9 mouse cellular contexts compared by ENCODE assay signal in genomic region chr5:124161831-124162230, GRCm38 (mm10). TPM values are rescaled to one million over a fixed set of nuclear protein-coding genes. Genes with fewer than 3 reads are reported as not detected.
DNase-seq lines count a peak whose midpoint lies in the region; ATAC-seq and TF ChIP-seq lines count a peak whose summit lies in the region.
"Had no signal": no experiment of that assay in that cellular context is flagged by ENCODE, and none has a peak within 500 bp of the region (broad histone marks: within the 10 kb centered on the region; RNA-seq: fewer than 3 reads in every experiment).

No protein-coding gene starts in this region.

- DNase-seq in cerebellum, postnatal 14 days = peak; percentile 43 to 48
- DNase-seq in cerebellum, postnatal 36 days = no peak
- DNase-seq in lung, embryonic 14.5 days = peak; percentile 47
- DNase-seq in lung, postnatal 14 days = no peak
- DNase-seq in heart, postnatal 10 days = peak; percentile 44 to 63
- DNase-seq in urinary bladder, adult 2 months (ENCODE audit: low spot score) = no peak

- peak; percentile 45; the same call in 1 of the 2 replicates for ATAC-seq in lung, embryonic 14.5 days (ENCODE audit: insufficient read depth)
- ATAC-seq in neural tube, embryonic 13.5 days (ENCODE audit: low read depth) = peak; percentile 34; the same call in 1 of the 2 replicates
- no peak for ATAC-seq in intestine, embryonic 16.5 days
- ATAC-seq: Patski had no signal

- no peak overlapping the region for H3K4me2 ChIP-seq in lung, embryonic 14.5 days
- no peak overlapping the region for H3K4me2 ChIP-seq in neural tube, embryonic 13.5 days
- H3K4me2 ChIP-seq in intestine, embryonic 16.5 days (ENCODE audit: low read depth, low read length) = no peak overlapping the region

- H3K27ac ChIP-seq in lung, embryonic 14.5 days (ENCODE audit: low read depth) = no peak overlapping the region
- H3K27ac ChIP-seq in neural tube, embryonic 13.5 days (replicated peaks) = peak overlapping the region; percentile 55
- no peak overlapping the region for H3K27ac ChIP-seq in intestine, embryonic 16.5 days (ENCODE audit: low read length)

- H3K27me3 ChIP-seq in lung, embryonic 14.5 days (ENCODE audit: insufficient read depth, low read length) = no peaks in the 10 kb centered on the region
- H3K27me3 ChIP-seq in neural tube, embryonic 13.5 days = no peaks in the 10 kb centered on the region
- no peaks in the 10 kb centered on the region for H3K27me3 ChIP-seq in intestine, embryonic 16.5 days (replicated peaks; ENCODE audit: control insufficient read depth, insufficient read depth, low read length)
- H3K27me3 ChIP-seq: Patski had no signal

- intact Hi-C loops in heart, postnatal 10 days (cut with DNase I) = loop anchor here (1.0 to 2.0 kb wide), 3 partner anchors 87 to 122 kb away; partner anchors contain the start of gene Pitpnm2

- H3K36me3 ChIP-seq in lung, embryonic 14.5 days (ENCODE audit: insufficient read depth) = no peaks in the 10 kb centered on the region
- H3K36me3 ChIP-seq in neural tube, embryonic 13.5 days = no peaks in the 10 kb centered on the region
- H3K36me3 ChIP-seq in intestine, embryonic 16.5 days (ENCODE audit: control insufficient read depth, insufficient read depth, low read length) = no peaks in the 10 kb centered on the region

- no peak overlapping the region for H3K9ac ChIP-seq in lung, embryonic 14.5 days
- no peak overlapping the region; the same call in 1 of the 2 replicates for H3K9ac ChIP-seq in neural tube, embryonic 13.5 days
- no peak overlapping the region for H3K9ac ChIP-seq in intestine, embryonic 16.5 days (ENCODE audit: low read depth, low read length)

- peaks cover 19% of the 10 kb centered on the region for H3K4me1 ChIP-seq in lung, embryonic 14.5 days (ENCODE audit: insufficient read depth)
- H3K4me1 ChIP-seq in neural tube, embryonic 13.5 days (replicated peaks) = peaks cover 52% of the 10 kb centered on the region
- H3K4me1 ChIP-seq in intestine, embryonic 16.5 days (ENCODE audit: control insufficient read depth, insufficient read depth, low read length) = peaks cover 34% of the 10 kb centered on the region

- no peak overlapping the region for H3K4me3 ChIP-seq in lung, embryonic 14.5 days (ENCODE audit: low read depth, low read length)
- no peak overlapping the region for H3K4me3 ChIP-seq in neural tube, embryonic 13.5 days
- H3K4me3 ChIP-seq in intestine, embryonic 16.5 days (ENCODE audit: low read length) = no peak overlapping the region

- no peaks in the 10 kb centered on the region for H3K9me3 ChIP-seq in lung, embryonic 14.5 days (ENCODE audit: low read depth, low read length)
- no peaks in the 10 kb centered on the region for H3K9me3 ChIP-seq in neural tube, embryonic 13.5 days
- H3K9me3 ChIP-seq in intestine, embryonic 16.5 days (ENCODE audit: control insufficient read depth, low read length) = no peaks in the 10 kb centered on the region

- 18% methylated on average over 10 of the region's 10 CpGs for WGBS in lung, embryonic 14.5 days
- WGBS in neural tube, embryonic 13.5 days = 32% methylated on average over 10 of the region's 10 CpGs
- WGBS in intestine, embryonic 16.5 days = 41% methylated on average over 10 of the region's 10 CpGs

- peak; percentile 23; the same call in 1 of the 2 replicates for TF ChIP-seq CTCF in lung, embryonic 14.5 days (IDR thresholded peaks at IDR 0.05; ENCODE audit: low read depth)

RNA-seq across cellular contexts. Expression of gene Arl6ip4, which starts 45.9 kb away (rescaled TPM):
- 100.0 and 105 TPM in 2 replicates for polyA plus RNA-seq in lung, embryonic 14.5 days (2014; fragmentation: Nextera tagmentation; extraction: Ambion mirVana)
- total RNA-seq in heart, postnatal 10 days (2021) = 10 to 100 TPM; 47.9 to 52.7 TPM
- 79.1 and 81.1 TPM in 2 replicates for polyA plus RNA-seq in neural tube, embryonic 13.5 days (2015; fragmentation: Nextera tagmentation; extraction: Ambion mirVana)
- 62.5 and 67.0 TPM in 2 replicates for polyA plus RNA-seq in urinary bladder, adult 2 months (2012; rRNA removed)
- 78.1 and 84.8 TPM in 2 replicates for polyA plus RNA-seq in intestine, embryonic 16.5 days (2015; fragmentation: Nextera tagmentation; extraction: Ambion mirVana)

RNA-seq across cellular contexts. Expression of gene Ogfod2, which starts 49.7 kb away (rescaled TPM):
- polyA plus RNA-seq in lung, embryonic 14.5 days (2014; fragmentation: Nextera tagmentation; extraction: Ambion mirVana) = 13.3 and 13.4 TPM in 2 replicates
- total RNA-seq in heart, postnatal 10 days (2021) = 10 to 100 TPM; 11.9 to 14.2 TPM
- polyA plus RNA-seq in neural tube, embryonic 13.5 days (2015; fragmentation: Nextera tagmentation; extraction: Ambion mirVana) = 34.1 TPM in 2 replicates
- 24.8 and 32.2 TPM in 2 replicates for polyA plus RNA-seq in urinary bladder, adult 2 months (2012; rRNA removed)
- polyA plus RNA-seq in intestine, embryonic 16.5 days (2015; fragmentation: Nextera tagmentation; extraction: Ambion mirVana) = 30.5 and 33.6 TPM in 2 replicates

Comparison
In these comparisons a context has a peak if more than half of its experiments do, and no peak if none do; other contexts are left out.
1. DNase-seq: peak in cerebellum, postnatal 14 days (2 of 2), lung, embryonic 14.5 days (single experiment) and heart, postnatal 10 days (2 of 2); none in cerebellum, postnatal 36 days (0 of 2), lung, postnatal 14 days (single experiment) and urinary bladder, adult 2 months (single experiment).